In genomic region chr1:163307706-163308105, GRCm38 (mm10) we compare ENCODE assay signal across 20 mouse cellular contexts. TPM values are rescaled to one million over a fixed set of nuclear protein-coding genes. Genes with fewer than 3 reads are reported as not detected.
A peak's percentile ranks its signal among the peaks of the same experiment; 100 is the strongest.
DNase-seq lines count a peak whose midpoint lies in the region; ATAC-seq and TF ChIP-seq lines count a peak whose summit lies in the region.
"Had no signal": no experiment of that assay in that cellular context is flagged by ENCODE, and none has a peak within 500 bp of the region (broad histone marks: within the 10 kb centered on the region; RNA-seq: fewer than 3 reads in every experiment).

No protein-coding gene starts in this region.

- ATAC-seq in forebrain, embryonic 11.5 days (replicated peaks; ENCODE audit: low FRiP score) = no peak
- no peak for ATAC-seq in forebrain, embryonic 13.5 days
- no peak for ATAC-seq in neural tube, embryonic 15.5 days (ENCODE audit: low FRiP score)
- no peak for ATAC-seq in megakaryocyte-erythroid progenitor cell, adult 5-6 weeks (replicated peaks; ENCODE audit: low FRiP score, low TSS enrichment, poor library complexity, severe bottlenecking)
- ATAC-seq: intestine, postnatal 0 days had no signal

- 10% methylated on average over 11 of the region's 11 CpGs for WGBS in forebrain, embryonic 11.5 days
- 21% methylated on average over 11 of the region's 11 CpGs for WGBS in forebrain, embryonic 13.5 days
- 11% methylated on average over 11 of the region's 11 CpGs for WGBS in neural tube, embryonic 15.5 days

- DNase-seq in forebrain, embryonic 11.5 days (ENCODE audit: low spot score) = no peak
- DNase-seq in neural tube, embryonic 10.5 days (ENCODE audit: extremely low spot score, low spot score) = peak; percentile 44
- DNase-seq in layer of hippocampus, adult 9-11 months = no peak
- no peak for DNase-seq in heart, adult 9 months (ENCODE audit: low spot score in 2 of 2)
- DNase-seq: adrenal gland, adult 2 months; cerebellum, adult 11-12 months; cerebellum, postnatal 25 days; heart, postnatal 4 days; lung, postnatal 36 days; thymus, postnatal 4 days had no signal

- no peak overlapping the region for H3K9ac ChIP-seq in forebrain, embryonic 11.5 days (ENCODE audit: low read length)
- no peak overlapping the region for H3K9ac ChIP-seq in forebrain, embryonic 13.5 days
- no peak overlapping the region for H3K9ac ChIP-seq in neural tube, embryonic 15.5 days (replicated peaks)
- H3K9ac ChIP-seq: midbrain, embryonic 12.5 days had no signal

- no peaks in the 10 kb centered on the region for H3K9me3 ChIP-seq in forebrain, embryonic 11.5 days (ENCODE audit: control insufficient read depth, low read length)
- no peaks in the 10 kb centered on the region for H3K9me3 ChIP-seq in forebrain, embryonic 13.5 days (replicated peaks)
- no peaks in the 10 kb centered on the region for H3K9me3 ChIP-seq in neural tube, embryonic 15.5 days (replicated peaks)
- H3K9me3 ChIP-seq: heart, embryonic 13.5 days; midbrain, embryonic 12.5 days had no signal

- TF ChIP-seq CTCF in embryonic fibroblast, embryonic 13.5 days (IDR thresholded peaks at IDR 0.05; ENCODE audit: borderline replicate concordance, insufficient read depth, low read length) = no peak

- H3K27ac ChIP-seq in forebrain, embryonic 11.5 days (ENCODE audit: low read depth, low read length) = no peak overlapping the region
- H3K27ac ChIP-seq in forebrain, embryonic 13.5 days = no peak overlapping the region
- no peak overlapping the region for H3K27ac ChIP-seq in neural tube, embryonic 15.5 days (replicated peaks)
- peak overlapping the region; percentile 97 for H3K27ac ChIP-seq in embryonic fibroblast, embryonic 13.5 days (ENCODE audit: insufficient read depth, low read length)
- H3K27ac ChIP-seq: heart, embryonic 13.5 days; kidney, postnatal 0 days; midbrain, embryonic 12.5 days had no signal

- peak overlapping the region; percentile 18; the same call in 1 of the 2 replicates for H3K4me2 ChIP-seq in forebrain, embryonic 11.5 days (ENCODE audit: low read depth, low read length, severe bottlenecking)
- no peak overlapping the region for H3K4me2 ChIP-seq in forebrain, embryonic 13.5 days
- H3K4me2 ChIP-seq in neural tube, embryonic 15.5 days = no peak overlapping the region

- TF ChIP-seq POLR2A in embryonic fibroblast, embryonic 13.5 days (IDR thresholded peaks at IDR 0.05; ENCODE audit: low read depth, low read length) = no peak

- no peak overlapping the region for H3K4me3 ChIP-seq in forebrain, embryonic 11.5 days (ENCODE audit: low read depth, low read length)
- no peak overlapping the region for H3K4me3 ChIP-seq in forebrain, embryonic 13.5 days
- no peak overlapping the region for H3K4me3 ChIP-seq in neural tube, embryonic 15.5 days (replicated peaks)
- H3K4me3 ChIP-seq in embryonic fibroblast, embryonic 13.5 days (ENCODE audit: insufficient read depth, low read length) = peak overlapping the region; percentile 79
- H3K4me3 ChIP-seq: myocyte had no signal

- H3K27me3 ChIP-seq in forebrain, embryonic 11.5 days (ENCODE audit: control insufficient read depth, insufficient read depth, low read length) = peaks cover 11% of the 10 kb centered on the region; the same call in 1 of the 2 replicates
- H3K27me3 ChIP-seq in forebrain, embryonic 13.5 days = peaks cover 48% of the 10 kb centered on the region
- H3K27me3 ChIP-seq in neural tube, embryonic 15.5 days (replicated peaks) = peaks cover 86% of the 10 kb centered on the region

- H3K36me3 ChIP-seq in forebrain, embryonic 11.5 days (ENCODE audit: control insufficient read depth, insufficient read depth, low read length) = no peaks in the 10 kb centered on the region
- no peaks in the 10 kb centered on the region for H3K36me3 ChIP-seq in forebrain, embryonic 13.5 days (ENCODE audit: poor library complexity, severe bottlenecking)
- H3K36me3 ChIP-seq in neural tube, embryonic 15.5 days = no peaks in the 10 kb centered on the region
- H3K36me3 ChIP-seq: heart, embryonic 13.5 days; midbrain, embryonic 12.5 days had no signal

- H3K4me1 ChIP-seq in forebrain, embryonic 11.5 days (replicated peaks; ENCODE audit: control insufficient read depth, insufficient read depth, low read length) = peaks cover 2% of the 10 kb centered on the region; the same call in 1 of the 2 replicates
- peaks cover 47% of the 10 kb centered on the region for H3K4me1 ChIP-seq in forebrain, embryonic 13.5 days
- H3K4me1 ChIP-seq in neural tube, embryonic 15.5 days = peaks cover 22% of the 10 kb centered on the region
- peaks cover 3% of the 10 kb centered on the region; the same call in 1 of the 2 replicates for H3K4me1 ChIP-seq in embryonic fibroblast, embryonic 13.5 days (ENCODE audit: control insufficient read depth, insufficient read depth, low read length)

RNA-seq across cellular contexts. Expression of gene Prrx1, which starts 5.8 kb away (rescaled TPM):
- 28.5 and 29.0 TPM in 2 replicates for polyA plus RNA-seq in forebrain, embryonic 11.5 days (2014; fragmentation: Nextera tagmentation; extraction: Ambion mirVana)
- 8.6 and 9.1 TPM in 2 replicates for polyA plus RNA-seq in forebrain, embryonic 13.5 days (2015; fragmentation: Nextera tagmentation; extraction: Ambion mirVana)
- polyA plus RNA-seq in neural tube, embryonic 15.5 days (2015; fragmentation: Nextera tagmentation; extraction: Ambion mirVana) = 4.8 and 6.2 TPM in 2 replicates
- polyA plus RNA-seq in embryonic fibroblast, embryonic 13.5 days (2011; ENCODE audit: insufficient read length, low read depth, missing spikeins) = 429 and 537 TPM in 2 replicates
- not detected in 2 replicates for total RNA-seq in megakaryocyte-erythroid progenitor cell, adult 5-6 weeks (2014; fragmentation: Nextera tagmentation)
- total RNA-seq in megakaryocyte-erythroid progenitor cell, adult 5-6 weeks (2017) = not detected in 2 replicates
- total RNA-seq: granulocyte monocyte progenitor cell, adult 5-6 weeks had no signal

Comparison
In these comparisons a context has a peak if more than half of its experiments do, and no peak if none do; other contexts are left out.
1. RNA of gene Prrx1, which starts 5.8 kb away (polyA plus RNA-seq): 429 to 537 TPM in embryonic fibroblast, embryonic 13.5 days; 28.5 to 29.0 TPM in forebrain, embryonic 11.5 days, 8.6 to 9.1 TPM in forebrain, embryonic 13.5 days and 4.8 to 6.2 TPM in neural tube, embryonic 15.5 days; every median in the first group is over 10 times any median in the second.